Mouse (Mus musculus) lung, embryonic 16.5 days (tissue): ENCODE measurements at regions not wholly inside any gene's neighbourhood (a gene's known extent, or its start where the extent isn't known, plus 50 kb on each side); places are given as distances from the start of the nearest gene placed in this dataset.

Experiments
- ATAC-seq: fragments of 200-750 bp; cut with Nextera tagmentation; 2 replicates; pipeline ENCODE4 v1.8.0; 2017; ENCODE audit warnings: low read depth, mild to moderate bottlenecking, moderate library complexity
- H3K27ac ChIP-seq: fragments of 300-500 bp; sonication (generic); 2 replicates; pipeline ENCODE4 v1.5.1; 2014; ENCODE audit warnings: mild to moderate bottlenecking, control low read depth, low read length
- H3K27me3 ChIP-seq: fragments of 300-500 bp; sonication (generic); 2 replicates; pipeline ENCODE4 v1.6.1; 2014; ENCODE audit warnings: low read depth, low read length, mixed read lengths; ENCODE audit not compliant: control insufficient read depth, insufficient read depth
- H3K36me3 ChIP-seq: fragments of 300-500 bp; sonication (generic); 2 replicates; pipeline ENCODE4 v1.6.1; 2014; ENCODE audit warnings: low read length; ENCODE audit not compliant: control insufficient read depth, insufficient read depth
- H3K4me1 ChIP-seq: fragments of 300-500 bp; sonication (generic); replicated peaks from 2 replicates; pipeline ENCODE4 v1.6.1; 2014; ENCODE audit warnings: low read length, mixed read lengths; ENCODE audit not compliant: control insufficient read depth, insufficient read depth
- H3K4me2 ChIP-seq: fragments of 300-500 bp; sonication (generic); 2 replicates; pipeline ENCODE4 v1.6.1; 2014; ENCODE audit warnings: low read depth, low read length, control low read depth
- H3K4me3 ChIP-seq: fragments of 300-500 bp; sonication (generic); 2 replicates; pipeline ENCODE4 v1.5.1; 2014; ENCODE audit warnings: mild to moderate bottlenecking, low read length, control low read depth
- H3K9ac ChIP-seq: fragments of 300-500 bp; sonication (generic); 2 replicates; pipeline ENCODE4 v1.6.1; 2014; ENCODE audit warnings: low read length, control low read depth
- H3K9me3 ChIP-seq: fragments of 300-500 bp; sonication (generic); 2 replicates; pipeline ENCODE4 v1.6.1; 2016; ENCODE audit warnings: low read length; ENCODE audit not compliant: control insufficient read depth
- WGBS: fragments of 180-500 bp; shearing (Covaris S2); extraction: QIAGEN DNeasy Blood & Tissue Kit; methylation state at CpG from one replicate; pipeline ENCODE4 v1.1.7; 2014; 5-methylcytosine and 5-hydroxymethylcytosine counted together

DNA sequence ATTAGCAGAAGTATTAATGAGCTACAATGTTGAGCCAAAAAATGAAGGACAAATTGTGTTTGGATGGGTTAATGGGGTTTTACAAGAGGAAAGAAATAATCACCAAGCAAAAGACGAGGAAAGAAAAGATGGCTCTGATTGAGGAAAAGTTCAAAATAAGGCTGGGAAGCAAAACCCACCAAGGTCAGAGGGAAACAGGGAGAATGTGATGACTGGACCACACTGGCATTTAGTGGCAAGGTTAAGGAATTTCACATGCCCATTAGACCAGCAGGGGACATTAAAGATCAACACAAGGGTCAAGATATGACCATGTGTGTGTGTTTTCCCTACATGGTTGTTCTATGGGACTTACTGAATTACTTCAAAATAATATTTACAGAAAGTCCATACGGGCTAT lies 734.7 kb downstream of the Ntrk3 start:
- H3K27ac ChIP-seq = no peak overlapping the region
- no peaks in the 10 kb centered on the region for H3K36me3 ChIP-seq
- no peaks in the 10 kb centered on the region; the same call in 1 of the 2 replicates for H3K9me3 ChIP-seq
- H3K27me3 ChIP-seq = no peaks in the 10 kb centered on the region
- no peak overlapping the region for H3K4me3 ChIP-seq
- H3K4me2 ChIP-seq = no peak overlapping the region
- no peak overlapping the region for H3K9ac ChIP-seq
- 62% methylated on average over 2 of the region's 2 CpGs for WGBS
- H3K4me1 ChIP-seq = no peaks in the 10 kb centered on the region
- no peak for ATAC-seq

GRCm38 (mm10) chr7:77993840-77994239 lies 744.0 kb downstream of the Ntrk3 start:
- H3K9ac ChIP-seq = no peak overlapping the region
- no peaks in the 10 kb centered on the region for H3K36me3 ChIP-seq
- ATAC-seq = no peak
- no peaks in the 10 kb centered on the region for H3K4me1 ChIP-seq
- no peak overlapping the region for H3K4me2 ChIP-seq
- H3K4me3 ChIP-seq = no peak overlapping the region
- no peak overlapping the region for H3K27ac ChIP-seq
- 57% methylated on average over 2 of the region's 2 CpGs for WGBS
- no peaks in the 10 kb centered on the region for H3K9me3 ChIP-seq
- H3K27me3 ChIP-seq = no peaks in the 10 kb centered on the region

DNA sequence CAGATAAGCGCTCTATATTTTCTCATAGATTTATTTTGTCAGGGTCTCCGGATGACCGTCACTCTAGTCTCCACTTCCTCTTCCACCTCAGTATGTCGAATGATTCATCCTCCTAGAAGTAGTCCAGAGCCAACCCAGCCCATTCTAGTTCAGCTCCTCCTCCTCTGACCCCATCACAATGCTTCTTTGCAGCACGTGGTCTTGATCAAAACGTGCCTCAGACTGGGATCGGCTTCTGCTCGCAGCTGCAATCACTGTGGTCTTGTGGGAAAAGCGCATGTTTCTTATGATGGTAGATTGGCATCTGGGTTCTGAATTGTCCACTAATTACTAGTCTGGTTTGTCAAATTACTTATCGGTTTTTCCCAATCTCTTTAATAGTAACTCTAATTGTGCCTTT lies 747.7 kb downstream of the Ntrk3 start:
- H3K9me3 ChIP-seq = no peaks in the 10 kb centered on the region
- H3K27me3 ChIP-seq = no peaks in the 10 kb centered on the region
- 60% methylated on average over 10 of the region's 10 CpGs for WGBS
- no peak for ATAC-seq
- no peak overlapping the region for H3K4me2 ChIP-seq
- no peaks in the 10 kb centered on the region for H3K4me1 ChIP-seq
- H3K4me3 ChIP-seq = no peak overlapping the region
- no peaks in the 10 kb centered on the region for H3K36me3 ChIP-seq
- H3K27ac ChIP-seq = no peak overlapping the region
- no peak overlapping the region for H3K9ac ChIP-seq

DNA sequence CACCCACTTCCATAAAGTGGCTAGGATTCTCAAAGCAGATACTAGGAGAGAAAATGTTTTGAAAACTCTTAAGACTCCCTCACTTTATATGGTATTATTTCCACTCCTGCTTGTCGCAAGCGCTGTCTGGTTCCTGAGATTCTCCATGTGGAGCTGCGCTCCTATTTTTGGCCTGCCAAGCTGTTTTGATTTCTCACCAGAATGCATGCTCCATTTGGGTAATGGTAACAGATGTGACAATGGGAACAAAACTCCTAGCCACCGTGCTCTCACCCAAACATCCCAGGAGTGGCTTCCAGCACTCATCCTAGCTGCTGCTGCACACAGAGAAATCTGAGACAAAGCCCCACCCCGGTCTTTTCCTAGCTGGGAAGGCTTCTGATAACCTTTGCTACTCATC lies 749.6 kb downstream of the Ntrk3 start:
- H3K4me1 ChIP-seq = no peaks in the 10 kb centered on the region
- WGBS = 46% methylated on average over 5 of the region's 5 CpGs

GRCm38 (mm10) chr7:77966658-77967057 lies 771.2 kb downstream of the Ntrk3 start:
- H3K4me3 ChIP-seq = no peak overlapping the region
- H3K9me3 ChIP-seq = no peaks in the 10 kb centered on the region
- no peak for ATAC-seq
- no peak overlapping the region for H3K27ac ChIP-seq
- H3K27me3 ChIP-seq = no peaks in the 10 kb centered on the region
- no peaks in the 10 kb centered on the region for H3K4me1 ChIP-seq
- 80% methylated on average over 2 of the region's 2 CpGs for WGBS
- H3K9ac ChIP-seq = no peak overlapping the region
- no peak overlapping the region for H3K4me2 ChIP-seq
- H3K36me3 ChIP-seq = no peaks in the 10 kb centered on the region

More for the DNA sequence above, 749.6 kb downstream of the Ntrk3 start:
- no peaks in the 10 kb centered on the region for H3K9me3 ChIP-seq
- no peak overlapping the region for H3K4me2 ChIP-seq
- H3K27ac ChIP-seq = no peak overlapping the region
- no peak overlapping the region for H3K4me3 ChIP-seq
- H3K36me3 ChIP-seq = no peaks in the 10 kb centered on the region
- no peak overlapping the region for H3K9ac ChIP-seq
- no peaks in the 10 kb centered on the region for H3K27me3 ChIP-seq
- ATAC-seq = no peak

DNA sequence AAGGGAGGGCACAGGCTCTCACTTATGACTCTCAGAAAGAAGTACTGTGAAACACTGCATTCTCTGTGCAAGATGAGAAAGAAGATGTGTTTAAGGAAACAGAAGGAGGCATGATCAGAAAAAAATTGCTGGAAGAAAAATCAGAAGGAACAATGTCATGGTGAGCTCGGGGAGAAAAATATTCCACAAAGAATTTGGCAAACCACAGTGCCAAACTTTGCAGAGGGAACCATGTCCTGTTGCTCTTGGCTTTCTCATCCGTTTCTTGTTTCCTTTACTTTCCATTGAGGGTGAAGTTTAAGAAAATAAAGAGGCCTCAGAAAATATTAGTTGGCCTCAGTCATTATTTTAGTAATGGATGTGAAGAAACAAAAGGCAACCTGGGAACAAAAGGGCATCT lies 804.4 kb downstream of the Ntrk3 start:
- WGBS = 46% methylated on average over 2 of the region's 2 CpGs
- Histone ChIP-seq H3K4me2 (no peak overlapping the region), H3K27me3 (no peaks in the 10 kb centered on the region), H3K9ac (no peak overlapping the region), H3K27ac (no peak overlapping the region), H3K9me3 (no peaks in the 10 kb centered on the region), H3K36me3 (no peaks in the 10 kb centered on the region), H3K4me3 (no peak overlapping the region), H3K4me1 (no peaks in the 10 kb centered on the region)
- no peak for ATAC-seq

DNA sequence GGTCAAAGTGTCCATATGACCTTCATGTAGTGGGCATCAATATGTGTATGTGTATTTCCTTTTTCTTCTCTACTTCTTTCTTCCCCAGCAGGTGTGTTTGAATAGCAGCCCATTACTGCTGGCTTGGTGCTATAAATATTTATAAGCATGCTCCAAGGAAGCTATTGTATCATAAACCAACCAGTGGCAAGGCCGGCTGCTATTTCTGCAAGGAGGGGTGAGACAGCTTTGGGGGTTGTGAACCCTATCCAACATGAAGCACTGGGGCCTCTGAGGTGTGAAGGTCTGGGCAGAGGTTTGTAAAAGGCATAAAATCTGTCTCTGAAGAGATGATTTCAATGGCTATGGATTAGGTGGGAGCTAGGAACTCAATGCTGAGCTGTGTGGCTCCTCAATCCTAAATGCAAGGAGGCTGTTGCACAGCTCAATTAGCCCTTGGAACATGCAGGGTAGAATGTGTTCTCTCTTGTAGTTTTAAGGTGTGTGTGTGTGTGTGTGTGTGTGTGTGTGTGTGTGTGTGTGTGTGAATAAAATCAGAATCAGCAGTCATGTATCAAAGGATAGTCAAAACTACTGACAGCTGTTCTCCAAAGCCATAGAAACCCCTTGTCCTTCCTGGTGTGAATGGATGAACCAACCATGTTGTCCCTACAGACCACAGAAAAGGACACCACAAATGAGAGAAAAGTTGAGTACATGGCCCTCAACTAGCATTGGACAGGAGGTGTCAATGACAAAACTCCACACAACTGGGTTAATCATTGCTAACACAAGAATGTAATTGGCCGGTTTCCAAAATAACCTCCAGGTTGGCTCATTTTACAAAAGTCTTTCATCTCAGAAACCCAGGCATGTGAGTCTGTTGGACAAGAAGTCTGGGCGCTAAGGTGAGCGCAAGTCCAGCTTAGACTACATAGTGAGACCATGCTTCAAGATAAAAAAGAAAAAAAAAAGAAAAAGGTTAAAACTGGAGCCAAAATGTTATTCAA lies 809.0 kb downstream of the Ntrk3 start:
- peak; percentile 23; the same call in 1 of the 2 replicates for ATAC-seq
- H3K27me3 ChIP-seq = no peaks in the 10 kb centered on the region
- no peak overlapping the region for H3K4me3 ChIP-seq
- WGBS = 54% methylated on average over 4 of the region's 4 CpGs
- H3K9me3 ChIP-seq = no peaks in the 10 kb centered on the region
- H3K36me3 ChIP-seq = no peaks in the 10 kb centered on the region
- no peaks in the 10 kb centered on the region for H3K4me1 ChIP-seq
- H3K9ac ChIP-seq = no peak overlapping the region
- no peak overlapping the region for H3K27ac ChIP-seq
- H3K4me2 ChIP-seq = no peak overlapping the region

- no peaks in the 10 kb centered on the region for H3K9me3 ChIP-seq
- no peak overlapping the region for H3K9ac ChIP-seq
- no peaks in the 10 kb centered on the region for H3K27me3 ChIP-seq
- no peak overlapping the region for H3K4me2 ChIP-seq
- no peaks in the 10 kb centered on the region for H3K36me3 ChIP-seq
- H3K4me3 ChIP-seq = no peak overlapping the region
- no peaks in the 10 kb centered on the region for H3K4me1 ChIP-seq
- no peak overlapping the region for H3K27ac ChIP-seq
- no peak for ATAC-seq
- 60% methylated on average over 7 of the region's 7 CpGs for WGBS
Observed at GRCm38 (mm10) chr7:77899231-77899630, 838.6 kb downstream of the Ntrk3 start.

- 71% methylated on average over 2 of the region's 2 CpGs for WGBS
- no peak for ATAC-seq
- Histone ChIP-seq H3K36me3 (no peaks in the 10 kb centered on the region), H3K27ac (no peak overlapping the region), H3K9ac (no peak overlapping the region), H3K9me3 (no peaks in the 10 kb centered on the region), H3K4me3 (no peak overlapping the region), H3K27me3 (no peaks in the 10 kb centered on the region), H3K4me2 (no peak overlapping the region), H3K4me1 (no peaks in the 10 kb centered on the region)
Observed at GRCm38 (mm10) chr7:77888543-77888942, 849.3 kb downstream of the Ntrk3 start.
